Mouse (Mus musculus) c-Kit-positive CD71-negative TER-119-negative erythroid progenitor cells, embryonic 14.5 days (primary cell): Measurements from ENCODE around the gene Atp13a5.

Experiments
- DNase-seq: peaks from one replicate; pipeline ENCODE4 v3.0.0-alpha.2; 2013; ENCODE audit warnings: low read depth

Gene Atp13a5

GRCm38 (mm10) chr16:29378458-29378857 lies at the start of gene Atp13a5:
Gene Atp13a5 (minus strand): TSS chr16:29378732.
- no peak for DNase-seq

- DNase-seq = no peak
Measured at GRCm38 (mm10) chr16:29414822-29415221, 36.3 kb upstream of the Atp13a5 start.

GRCm38 (mm10) chr16:29407319-29407718 lies 28.8 kb upstream of the Atp13a5 start:
- no peak for DNase-seq

GRCm38 (mm10) chr16:29399079-29399478 lies 20.5 kb upstream of the Atp13a5 start:
- DNase-seq = no peak

GRCm38 (mm10) chr16:29384781-29385180 lies 6.2 kb upstream of the Atp13a5 start:
- DNase-seq = no peak

- DNase-seq = no peak
Measured at GRCm38 (mm10) chr16:29374636-29375035, 3.9 kb downstream of the Atp13a5 start.

- no peak for DNase-seq
Measured at GRCm38 (mm10) chr16:29331351-29332044, 47.0 kb downstream of the Atp13a5 start.

GRCm38 (mm10) chr16:29330948-29331347 lies 47.6 kb downstream of the Atp13a5 start:
- DNase-seq = no peak

- DNase-seq = no peak
Measured at GRCm38 (mm10) chr16:29329213-29329612, 49.3 kb downstream of the Atp13a5 start.

- no peak for DNase-seq
Measured at GRCm38 (mm10) chr16:29327910-29328309, 50.6 kb downstream of the Atp13a5 start.

- no peak for DNase-seq
Measured at GRCm38 (mm10) chr16:29325233-29325919, 53.2 kb downstream of the Atp13a5 start.

- no peak for DNase-seq
Measured at GRCm38 (mm10) chr16:29320717-29321116, 57.8 kb downstream of the Atp13a5 start.

GRCm38 (mm10) chr16:29315391-29315790 lies 63.1 kb downstream of the Atp13a5 start:
- DNase-seq = no peak

GRCm38 (mm10) chr16:29314991-29315390 lies 63.5 kb downstream of the Atp13a5 start:
- DNase-seq = no peak

- DNase-seq = no peak
Measured at GRCm38 (mm10) chr16:29297555-29298021, 80.9 kb downstream of the Atp13a5 start.

- no peak for DNase-seq
Measured at GRCm38 (mm10) chr16:29280691-29281090, 97.8 kb downstream of the Atp13a5 start.

GRCm38 (mm10) chr16:29254325-29254724 lies 124.2 kb downstream of the Atp13a5 start:
- no peak for DNase-seq

GRCm38 (mm10) chr16:29235951-29236350 lies 142.6 kb downstream of the Atp13a5 start:
- DNase-seq = no peak

- no peak for DNase-seq
Measured at GRCm38 (mm10) chr16:29216395-29217295, 161.9 kb downstream of the Atp13a5 start.

- no peak for DNase-seq
Measured at GRCm38 (mm10) chr16:29209605-29210411, 168.7 kb downstream of the Atp13a5 start, which contains the start of gene Hrasls. Gene Hrasls (plus strand): TSS chr16:29209695.

GRCm38 (mm10) chr16:29208841-29209240 lies 169.7 kb downstream of the Atp13a5 start:
- DNase-seq = no peak
